Mouse (Mus musculus) midbrain, embryonic 11.5 days (tissue): ENCODE data around the gene Aff2. TPM values are rescaled to one million over a fixed set of nuclear protein-coding genes. Genes with fewer than 3 reads are reported as not detected.

ENCODE experiments used
- ATAC-seq: fragments of 200-750 bp; cut with Nextera tagmentation; 2 replicates; pipeline ENCODE4 v1.8.0; 2017; ENCODE audit warnings: moderate TSS enrichment, moderate library complexity; ENCODE audit not compliant: low FRiP score
- DNase-seq: peaks from one replicate; pipeline ENCODE4 v3.0.0; 2015; ENCODE audit warnings: low spot score; ENCODE audit errors: missing footprints
- H3K27ac ChIP-seq: fragments of 300-500 bp; sonication (generic); 2 replicates; pipeline ENCODE4 v1.5.1; 2014; ENCODE audit warnings: low read depth, low read length
- H3K27me3 ChIP-seq: fragments of 300-500 bp; sonication (generic); 2 replicates; pipeline ENCODE4 v1.6.1; 2014; ENCODE audit warnings: mild to moderate bottlenecking, low read length, moderate library complexity, mixed read lengths; ENCODE audit not compliant: control insufficient read depth, insufficient read depth
- H3K36me3 ChIP-seq: fragments of 300-500 bp; sonication (generic); 2 replicates; pipeline ENCODE4 v1.6.1; 2014; ENCODE audit warnings: mild to moderate bottlenecking, low read length, moderate library complexity, mixed read lengths; ENCODE audit not compliant: control insufficient read depth, insufficient read depth
- H3K4me1 ChIP-seq: fragments of 300-500 bp; sonication (generic); 2 replicates; pipeline ENCODE4 v1.6.1; 2014; ENCODE audit warnings: low read length; ENCODE audit not compliant: control insufficient read depth, insufficient read depth
- H3K4me2 ChIP-seq: fragments of 300-500 bp; sonication (generic); 2 replicates; pipeline ENCODE4 v1.6.1; 2014; ENCODE audit warnings: mild to moderate bottlenecking, moderate library complexity
- H3K4me3 ChIP-seq: fragments of 300-500 bp; sonication (generic); 2 replicates; pipeline ENCODE4 v1.5.1; 2014; ENCODE audit warnings: low read depth, low read length
- H3K9ac ChIP-seq: fragments of 300-500 bp; sonication (generic); 2 replicates; pipeline ENCODE4 v1.6.1; 2014; ENCODE audit warnings: low read length
- H3K9me3 ChIP-seq: fragments of 300-500 bp; sonication (generic); 2 replicates; pipeline ENCODE4 v1.6.1; 2016; ENCODE audit warnings: low read length; ENCODE audit not compliant: control insufficient read depth
- WGBS: fragments of 180-500 bp; shearing (Covaris S2); extraction: QIAGEN DNeasy Blood & Tissue Kit; methylation state at CpG from one replicate; pipeline ENCODE4 v1.1.7; 2014; 5-methylcytosine and 5-hydroxymethylcytosine counted together
- polyA plus RNA-seq: library from polyadenylated mRNA; unstranded; fragments of >200 nt; fragmentation: Nextera tagmentation; extraction: Ambion mirVana; gene quantifications from 2 replicates; pipeline ENCODE4 v1.2.1, GENCODE M21; 2014

The Aff2 gene
- polyA plus RNA-seq, 1 experiment from 2014 or later = 4.4 TPM

- DNase-seq (no peak), ATAC-seq (no peak)
- no peak overlapping the region for H3K4me3 ChIP-seq
- H3K27ac ChIP-seq = no peak overlapping the region
- no peaks in the 10 kb centered on the region for H3K4me1 ChIP-seq
- 39% methylated on average over 1 of the region's 1 CpGs for WGBS
- no peaks in the 10 kb centered on the region for H3K27me3 ChIP-seq
- H3K9ac ChIP-seq = no peak overlapping the region
- H3K9me3 ChIP-seq = no peaks in the 10 kb centered on the region
- H3K36me3 ChIP-seq = no peaks in the 10 kb centered on the region
- no peak overlapping the region for H3K4me2 ChIP-seq
Measured at GRCm38 (mm10) chrX:69415043-69415442, 54.9 kb downstream of the Aff2 start.

- Histone ChIP-seq H3K36me3 (no peaks in the 10 kb centered on the region), H3K4me2 (no peak overlapping the region), H3K4me3 (no peak overlapping the region), H3K27ac (no peak overlapping the region), H3K4me1 (no peaks in the 10 kb centered on the region), H3K9me3 (no peaks in the 10 kb centered on the region), H3K27me3 (no peaks in the 10 kb centered on the region), H3K9ac (no peak overlapping the region)
- DNase-seq (no peak), ATAC-seq (peak; percentile 72; the same call in 1 of the 2 replicates)
- WGBS = 72% methylated on average over 3 of the region's 3 CpGs
Measured at GRCm38 (mm10) chrX:69438422-69438821, 78.3 kb downstream of the Aff2 start.

- no peak for DNase-seq
- Histone ChIP-seq H3K9ac (no peak overlapping the region), H3K4me3 (no peak overlapping the region), H3K9me3 (no peaks in the 10 kb centered on the region), H3K27ac (no peak overlapping the region), H3K4me2 (no peak overlapping the region), H3K36me3 (no peaks in the 10 kb centered on the region), H3K4me1 (no peaks in the 10 kb centered on the region), H3K27me3 (no peaks in the 10 kb centered on the region)
- no peak for ATAC-seq
Measured at GRCm38 (mm10) chrX:69441937-69442336, 81.8 kb downstream of the Aff2 start.

- Histone ChIP-seq H3K27me3 (no peaks in the 10 kb centered on the region), H3K36me3 (no peaks in the 10 kb centered on the region), H3K4me1 (no peaks in the 10 kb centered on the region), H3K4me2 (no peak overlapping the region), H3K27ac (no peak overlapping the region), H3K9ac (no peak overlapping the region), H3K9me3 (no peaks in the 10 kb centered on the region), H3K4me3 (no peak overlapping the region)
- ATAC-seq = no peak
- no peak for DNase-seq
- 89% methylated on average over 2 of the region's 2 CpGs for WGBS
Measured at GRCm38 (mm10) chrX:69460896-69461295, 100.8 kb downstream of the Aff2 start.

- 80% methylated on average over 3 of the region's 3 CpGs for WGBS
- H3K9me3 ChIP-seq = no peaks in the 10 kb centered on the region
- ATAC-seq = no peak
Measured at GRCm38 (mm10) chrX:69502061-69502460, 142.0 kb downstream of the Aff2 start.

GRCm38 (mm10) chrX:69518040-69518575 lies 158.0 kb downstream of the Aff2 start:
- Histone ChIP-seq H3K9ac (no peak overlapping the region), H3K27me3 (no peaks in the 10 kb centered on the region), H3K4me2 (no peak overlapping the region), H3K4me3 (no peak overlapping the region), H3K4me1 (no peaks in the 10 kb centered on the region), H3K9me3 (no peaks in the 10 kb centered on the region), H3K27ac (no peak overlapping the region), H3K36me3 (no peaks in the 10 kb centered on the region)
- WGBS = 69% methylated on average over 6 of the region's 6 CpGs
- DNase-seq = no peak
- no peak for ATAC-seq

More at GRCm38 (mm10) chrX:69502061-69502460, 142.0 kb downstream of the Aff2 start:
- Histone ChIP-seq H3K9ac (no peak overlapping the region), H3K4me1 (no peaks in the 10 kb centered on the region), H3K27me3 (no peaks in the 10 kb centered on the region), H3K4me2 (no peak overlapping the region), H3K27ac (no peak overlapping the region), H3K4me3 (no peak overlapping the region), H3K36me3 (no peaks in the 10 kb centered on the region)
- no peak for DNase-seq

- no peak for DNase-seq
- no peaks in the 10 kb centered on the region for H3K9me3 ChIP-seq
- no peaks in the 10 kb centered on the region for H3K36me3 ChIP-seq
- H3K4me1 ChIP-seq = no peaks in the 10 kb centered on the region
- no peak for ATAC-seq
- no peak overlapping the region for H3K9ac ChIP-seq
- no peak overlapping the region for H3K4me3 ChIP-seq
- WGBS = 76% methylated on average over 1 of the region's 1 CpGs
- H3K27me3 ChIP-seq = no peaks in the 10 kb centered on the region
- no peak overlapping the region for H3K27ac ChIP-seq
- no peak overlapping the region for H3K4me2 ChIP-seq
Measured at GRCm38 (mm10) chrX:69540811-69541210, 180.7 kb downstream of the Aff2 start.

- no peak overlapping the region for H3K27ac ChIP-seq
- H3K4me3 ChIP-seq = no peak overlapping the region
- no peak for ATAC-seq
- H3K9me3 ChIP-seq = no peaks in the 10 kb centered on the region
- H3K27me3 ChIP-seq = no peaks in the 10 kb centered on the region
- H3K9ac ChIP-seq = no peak overlapping the region
- no peak for DNase-seq
- H3K4me2 ChIP-seq = no peak overlapping the region
- 82% methylated on average over 2 of the region's 2 CpGs for WGBS
- H3K36me3 ChIP-seq = no peaks in the 10 kb centered on the region
- H3K4me1 ChIP-seq = no peaks in the 10 kb centered on the region
Measured at GRCm38 (mm10) chrX:69579903-69580459, 219.9 kb downstream of the Aff2 start.

- Histone ChIP-seq H3K4me3 (no peak overlapping the region), H3K4me2 (no peak overlapping the region), H3K27me3 (no peaks in the 10 kb centered on the region), H3K4me1 (no peaks in the 10 kb centered on the region), H3K36me3 (no peaks in the 10 kb centered on the region), H3K27ac (no peak overlapping the region), H3K9me3 (no peaks in the 10 kb centered on the region), H3K9ac (no peak overlapping the region)
- DNase-seq = no peak
- ATAC-seq = no peak
Measured at GRCm38 (mm10) chrX:69608793-69609192, 248.7 kb downstream of the Aff2 start.
